Mouse (Mus musculus) lung, adult 2 months (tissue): ENCODE results near the gene Ppp1r13l.

Source experiments
- CTCF ChIP-seq: fragments of 200-500 bp; IDR thresholded peaks from 2 replicates; pipeline ENCODE4 v1.5.1; 2011; ENCODE audit warnings: mild to moderate bottlenecking, low read length, control low read depth; ENCODE audit not compliant: insufficient read depth
- POLR2A ChIP-seq: fragments of 200-500 bp; IDR thresholded peaks from 2 replicates; pipeline ENCODE4 v1.6.1; 2011; ENCODE audit warnings: low read depth, mild to moderate bottlenecking, control low read depth, low read length, borderline replicate concordance; ENCODE audit errors: extremely low read depth

GRCm38 (mm10) chr7:19413525-19413924 lies 54.0 kb downstream of the Ppp1r13l start:
- TF ChIP-seq CTCF (no peak), POLR2A (no peak)
